Mouse (Mus musculus): Measurements from ENCODE around the gene Gm11758. TPM values are rescaled to one million over a fixed set of nuclear protein-coding genes. Genes with fewer than 3 reads are reported as not detected.
"Not testable (repeated sequence)": the region's sequence is repeated elsewhere in the genome, so short reads cannot be mapped to it uniquely, and the experiment has no call there.

Gene Gm11758
- not detected in 2 replicates for polyA plus RNA-seq (2015; fragmentation: Nextera tagmentation; extraction: Ambion mirVana)

- H3K27ac ChIP-seq (ENCODE audit: low read length); H3K36me3 ChIP-seq (ENCODE audit: control insufficient read depth, insufficient read depth, low read length); H3K4me3 ChIP-seq (ENCODE audit: low read length); H3K27me3 ChIP-seq (ENCODE audit: control insufficient read depth, insufficient read depth, low read depth, low read length); H3K9ac ChIP-seq (ENCODE audit: low read length); H3K4me2 ChIP-seq (ENCODE audit: low read depth, low read length); H3K4me1 ChIP-seq (replicated peaks; ENCODE audit: control insufficient read depth, insufficient read depth, low read length); H3K9me3 ChIP-seq (ENCODE audit: control insufficient read depth, low read length); ATAC-seq (ENCODE audit: low read depth): not testable (repeated sequence)
- no CpG with 5 or more reads among the region's 4 CpGs for WGBS
Observed at GRCm38 (mm10) chr4:73876166-73876565, at the start of gene Gm11758. TSS of gene Gm11758 (minus strand) at chr4:73876266.

GRCm38 (mm10) chr4:73920660-73921059, 44.6 kb upstream of the Gm11758 start, which contains the start of gene Gm11756:
TSS of gene Gm11756 (minus strand) at chr4:73920760.
- H3K36me3 ChIP-seq (ENCODE audit: control insufficient read depth, insufficient read depth, low read length); H3K9ac ChIP-seq (ENCODE audit: low read length); H3K27ac ChIP-seq (ENCODE audit: low read length); H3K27me3 ChIP-seq (ENCODE audit: control insufficient read depth, insufficient read depth, low read depth, low read length); H3K4me1 ChIP-seq (replicated peaks; ENCODE audit: control insufficient read depth, insufficient read depth, low read length); H3K4me2 ChIP-seq (ENCODE audit: low read depth, low read length); ATAC-seq (ENCODE audit: low read depth); H3K9me3 ChIP-seq (ENCODE audit: control insufficient read depth, low read length); H3K4me3 ChIP-seq (ENCODE audit: low read length): not testable (repeated sequence)
- whole genome bisulfite sequencing, result 79% methylated on average over 6 of the region's 6 CpGs

- H3K27ac ChIP-seq (ENCODE audit: low read length); H3K9me3 ChIP-seq (ENCODE audit: control insufficient read depth, low read length); H3K4me2 ChIP-seq (ENCODE audit: low read depth, low read length); H3K27me3 ChIP-seq (ENCODE audit: control insufficient read depth, insufficient read depth, low read depth, low read length); H3K36me3 ChIP-seq (ENCODE audit: control insufficient read depth, insufficient read depth, low read length); H3K4me3 ChIP-seq (ENCODE audit: low read length); H3K9ac ChIP-seq (ENCODE audit: low read length); H3K4me1 ChIP-seq (replicated peaks; ENCODE audit: control insufficient read depth, insufficient read depth, low read length); ATAC-seq (ENCODE audit: low read depth): not testable (repeated sequence)
- no CpG with 5 or more reads among the region's 4 CpGs for WGBS
Observed at GRCm38 (mm10) chr4:73905853-73906252, 29.8 kb upstream of the Gm11758 start, which contains the start of gene Gm13871. TSS of gene Gm13871 (minus strand) at chr4:73905953.

GRCm38 (mm10) chr4:73891012-73891411, 14.9 kb upstream of the Gm11758 start, which contains the start of gene Gm11757:
TSS of gene Gm11757 (minus strand) at chr4:73891112.
- H3K4me3 ChIP-seq (ENCODE audit: low read length); H3K9ac ChIP-seq (ENCODE audit: low read length); ATAC-seq (ENCODE audit: low read depth); H3K4me2 ChIP-seq (ENCODE audit: low read depth, low read length); H3K36me3 ChIP-seq (ENCODE audit: control insufficient read depth, insufficient read depth, low read length); H3K27me3 ChIP-seq (ENCODE audit: control insufficient read depth, insufficient read depth, low read depth, low read length); H3K9me3 ChIP-seq (ENCODE audit: control insufficient read depth, low read length); H3K27ac ChIP-seq (ENCODE audit: low read length); H3K4me1 ChIP-seq (replicated peaks; ENCODE audit: control insufficient read depth, insufficient read depth, low read length): not testable (repeated sequence)
- no CpG with 5 or more reads among the region's 4 CpGs for WGBS

- Histone ChIP-seq H3K4me1 (replicated peaks; ENCODE audit: control insufficient read depth, insufficient read depth, low read length) (no peaks in the 10 kb centered on the region), H3K36me3 (ENCODE audit: control insufficient read depth, insufficient read depth, low read length) (no peaks in the 10 kb centered on the region), H3K9me3 (ENCODE audit: control insufficient read depth, low read length) (no peaks in the 10 kb centered on the region), H3K27me3 (ENCODE audit: control insufficient read depth, insufficient read depth, low read depth, low read length) (no peaks in the 10 kb centered on the region), H3K9ac (ENCODE audit: low read length) (no peak overlapping the region), H3K4me3 (ENCODE audit: low read length) (no peak overlapping the region), H3K27ac (ENCODE audit: low read length) (no peak overlapping the region), H3K4me2 (ENCODE audit: low read depth, low read length) (no peak overlapping the region)
- 56% methylated on average over 3 of the region's 3 CpGs for WGBS
- ATAC-seq (ENCODE audit: low read depth), result no peak
Observed at GRCm38 (mm10) chr4:73826587-73826986, 49.5 kb downstream of the Gm11758 start.

Other genes with a start within 250 kb of the Gm11758 start
- gene Gm11236, start 238.1 kb downstream of the Gm11758 start, polyA plus RNA-seq (2015; fragmentation: Nextera tagmentation; extraction: Ambion mirVana), result not detected in 2 replicates
- gene Gm11239, start 207.9 kb downstream of the Gm11758 start, polyA plus RNA-seq (2015; fragmentation: Nextera tagmentation; extraction: Ambion mirVana), result not detected in 2 replicates
- not detected in 2 replicates for gene Gm428, start 192.8 kb downstream of the Gm11758 start, polyA plus RNA-seq (2015; fragmentation: Nextera tagmentation; extraction: Ambion mirVana)
- gene Rasef, start 85.3 kb downstream of the Gm11758 start, polyA plus RNA-seq (2015; fragmentation: Nextera tagmentation; extraction: Ambion mirVana), result 4.7 and 4.9 TPM in 2 replicates
- not detected in 2 replicates for gene Gm11757, start 14.8 kb upstream of the Gm11758 start, polyA plus RNA-seq (2015; fragmentation: Nextera tagmentation; extraction: Ambion mirVana)
- not detected in 2 replicates for gene Gm13871, start 29.7 kb upstream of the Gm11758 start, polyA plus RNA-seq (2015; fragmentation: Nextera tagmentation; extraction: Ambion mirVana)
- not detected in 2 replicates for gene Gm11756, start 44.5 kb upstream of the Gm11758 start, polyA plus RNA-seq (2015; fragmentation: Nextera tagmentation; extraction: Ambion mirVana)
- 0.39 and 1.1 TPM in 2 replicates for gene 2310002L09Rik, start 74.6 kb upstream of the Gm11758 start, polyA plus RNA-seq (2015; fragmentation: Nextera tagmentation; extraction: Ambion mirVana)
- gene Frmd3, start 137.2 kb upstream of the Gm11758 start, polyA plus RNA-seq (2015; fragmentation: Nextera tagmentation; extraction: Ambion mirVana), result 0.63 and 0.70 TPM in 2 replicates

Measured in lung, embryonic 16.5 days (tissue).